Mouse (Mus musculus): Measurements from ENCODE around the gene Naa38.

The Naa38 gene

GRCm38 (mm10) chr11:69415327-69415667 is 20.0 kb downstream of the Naa38 start:
- no peak for DNase-seq

GRCm38 (mm10) chr11:69415668-69416451 is 20.6 kb downstream of the Naa38 start:
- no peak for DNase-seq

GRCm38 (mm10) chr11:69416509-69416908 is 21.2 kb downstream of the Naa38 start:
- no peak for DNase-seq

GRCm38 (mm10) chr11:69416921-69417448 is 21.7 kb downstream of the Naa38 start:
- no peak for DNase-seq

- peak in 1 of 2 experiments; percentile 57 for DNase-seq
Measured at GRCm38 (mm10) chr11:69417449-69418384, 22.4 kb downstream of the Naa38 start.

- DNase-seq: peak; percentile 61 to 66
Measured at GRCm38 (mm10) chr11:69418481-69419442, 23.5 kb downstream of the Naa38 start.

GRCm38 (mm10) chr11:69419443-69419812 is 24.1 kb downstream of the Naa38 start:
- no peak for DNase-seq

GRCm38 (mm10) chr11:69419813-69420553 is 24.7 kb downstream of the Naa38 start:
- peak in 1 of 2 experiments; percentile 57 for DNase-seq

- DNase-seq: no peak
Measured at GRCm38 (mm10) chr11:69420554-69421000, 25.3 kb downstream of the Naa38 start.

GRCm38 (mm10) chr11:69421131-69421977 is 26.1 kb downstream of the Naa38 start:
- no peak for DNase-seq

GRCm38 (mm10) chr11:69422842-69423241 is 27.6 kb downstream of the Naa38 start:
- no peak for DNase-seq

- no peak for DNase-seq
Measured at GRCm38 (mm10) chr11:69423885-69424284, 28.6 kb downstream of the Naa38 start.

- no peak for DNase-seq
Measured at GRCm38 (mm10) chr11:69426246-69426645, 31.0 kb downstream of the Naa38 start.

GRCm38 (mm10) chr11:69428751-69429150 is 33.5 kb downstream of the Naa38 start:
- peak in 1 of 2 experiments; percentile 42 for DNase-seq

GRCm38 (mm10) chr11:69429313-69429712 is 34.0 kb downstream of the Naa38 start:
- DNase-seq: no peak

- DNase-seq: no peak
Measured at GRCm38 (mm10) chr11:69430631-69431030, 35.3 kb downstream of the Naa38 start.

GRCm38 (mm10) chr11:69431829-69432639 is 36.7 kb downstream of the Naa38 start:
- DNase-seq: peak; percentile 45 to 64

- no peak for DNase-seq
Measured at GRCm38 (mm10) chr11:69432640-69432982, 37.3 kb downstream of the Naa38 start.

- no peak for DNase-seq
Measured at GRCm38 (mm10) chr11:69433189-69433588, 37.9 kb downstream of the Naa38 start.

GRCm38 (mm10) chr11:69437291-69437690 is 42.0 kb downstream of the Naa38 start:
- DNase-seq: no peak

Data from spleen, adult 18-20 months (tissue).